Mouse (Mus musculus): Measurements from ENCODE around the gene Gnao1.

Gene Gnao1

DNA sequence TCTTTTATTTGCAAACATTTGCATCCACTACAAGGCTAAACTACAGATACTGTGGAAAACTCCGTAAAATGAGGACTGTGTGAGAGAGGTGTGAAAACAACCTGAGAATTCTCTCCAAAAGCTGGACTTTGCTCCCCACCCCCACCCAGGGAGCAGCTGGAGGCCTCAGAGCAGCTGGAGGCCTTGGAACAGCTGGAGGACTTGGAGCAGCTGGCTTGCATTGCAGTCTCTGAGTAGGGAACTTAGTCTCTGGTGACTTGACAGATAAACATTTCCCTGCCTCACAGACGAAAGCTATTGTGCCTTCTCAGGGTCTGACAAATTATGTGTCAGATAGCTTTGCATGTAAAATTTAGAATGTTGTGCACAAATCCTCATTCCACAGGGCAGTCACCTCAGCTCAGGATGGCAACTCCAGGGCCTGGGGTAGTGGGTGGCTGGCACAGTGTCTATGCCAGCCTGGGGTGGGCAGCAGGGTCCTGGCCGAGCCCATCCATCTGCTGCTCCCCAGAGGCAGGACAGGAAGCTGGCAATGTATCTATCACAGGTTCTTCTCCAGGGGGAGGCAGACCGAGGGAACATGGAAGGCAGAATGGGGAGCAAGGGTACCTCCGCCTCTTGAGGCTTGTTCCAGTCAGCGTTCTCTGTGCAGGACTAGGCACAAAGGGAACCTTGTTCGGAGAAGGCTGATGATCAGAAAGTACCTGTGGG, 87.2 kb downstream of the Gnao1 start:
- no peak for DNase-seq (ENCODE audit: low spot score)

DNA sequence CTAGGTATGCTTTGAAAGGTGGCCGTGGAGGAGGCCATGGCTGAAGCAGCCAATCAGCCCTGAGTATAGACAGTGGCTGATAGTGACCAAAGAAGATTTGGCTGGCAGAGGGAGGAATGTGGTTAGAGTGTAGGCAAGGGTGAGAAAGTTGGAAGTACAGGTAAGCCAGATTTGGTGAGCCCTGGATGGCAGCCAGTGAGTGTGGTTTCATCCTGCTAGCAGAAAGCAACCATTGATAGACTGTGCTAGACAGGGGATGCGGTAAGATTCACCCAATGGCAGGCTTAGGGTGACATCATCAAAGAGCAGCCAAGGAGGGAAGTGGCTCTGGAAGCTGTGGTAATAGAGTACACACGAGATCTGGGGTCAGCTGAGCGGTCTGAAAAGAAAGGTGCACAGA, 88.8 kb downstream of the Gnao1 start:
- no peak for DNase-seq (ENCODE audit: low spot score)

DNA sequence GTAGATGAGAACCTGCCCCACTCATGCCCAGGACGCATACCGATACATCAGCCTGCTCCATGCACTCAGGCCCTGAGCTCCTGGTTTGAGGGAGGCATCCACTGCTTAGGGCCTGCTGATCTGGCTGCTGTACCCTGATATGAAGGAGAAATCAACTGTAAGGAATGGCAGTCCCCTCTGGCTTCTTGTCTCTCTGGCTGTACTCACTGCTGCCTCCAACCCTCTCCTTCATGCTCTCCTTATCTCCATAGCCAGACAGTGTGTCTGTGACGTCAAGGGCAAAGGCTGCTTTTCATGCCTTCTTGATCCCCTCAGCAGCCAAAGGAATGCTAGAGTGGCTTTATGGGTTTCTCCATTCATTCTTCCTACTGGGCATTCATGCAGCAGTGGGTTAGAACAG, 92.3 kb downstream of the Gnao1 start:
- no peak for DNase-seq (ENCODE audit: low spot score)

DNA sequence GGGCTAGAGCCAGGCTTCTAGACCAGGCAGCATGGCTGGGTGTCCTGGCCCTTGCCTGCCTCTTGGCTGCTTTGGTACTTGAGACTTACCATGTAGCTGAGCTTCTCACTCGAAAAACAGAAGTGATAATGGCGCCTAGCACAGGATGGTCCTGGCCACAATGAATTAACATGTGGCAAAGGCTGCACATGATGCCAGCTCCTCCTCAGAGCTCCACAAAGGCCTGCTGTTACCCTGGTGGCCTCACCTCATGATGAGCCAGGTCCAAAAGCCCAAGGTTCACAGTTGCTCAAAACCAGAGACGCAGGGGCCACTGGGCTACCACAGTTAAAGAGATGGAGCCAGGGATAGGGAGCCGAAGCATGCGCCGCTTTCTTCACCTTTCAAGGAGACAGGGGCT, 97.2 kb downstream of the Gnao1 start:
- no peak for DNase-seq (ENCODE audit: low spot score)

DNA sequence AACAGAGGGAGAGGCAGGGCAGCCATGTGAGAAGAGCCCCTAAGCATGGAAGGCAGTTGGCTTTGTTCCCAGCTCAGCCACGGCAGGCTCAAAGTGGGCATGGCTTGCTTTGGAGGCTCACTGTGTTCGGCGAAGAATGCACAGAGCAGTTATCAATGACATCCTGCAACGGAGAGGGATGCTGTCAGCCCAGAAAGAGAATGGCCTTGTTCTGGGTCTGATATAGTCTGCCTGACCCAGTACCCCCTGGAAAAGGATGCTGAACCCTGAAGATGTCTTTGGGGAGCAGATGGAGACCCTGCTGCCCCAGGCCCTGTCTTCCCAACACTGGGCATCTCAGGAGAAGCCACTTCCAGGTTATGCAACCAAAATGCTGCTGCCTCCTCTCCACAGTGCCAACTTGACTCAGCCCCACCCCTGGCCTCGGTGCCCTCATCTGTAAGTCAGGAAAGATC, 98.2 kb downstream of the Gnao1 start:
- DNase-seq (ENCODE audit: low spot score): no peak

DNA sequence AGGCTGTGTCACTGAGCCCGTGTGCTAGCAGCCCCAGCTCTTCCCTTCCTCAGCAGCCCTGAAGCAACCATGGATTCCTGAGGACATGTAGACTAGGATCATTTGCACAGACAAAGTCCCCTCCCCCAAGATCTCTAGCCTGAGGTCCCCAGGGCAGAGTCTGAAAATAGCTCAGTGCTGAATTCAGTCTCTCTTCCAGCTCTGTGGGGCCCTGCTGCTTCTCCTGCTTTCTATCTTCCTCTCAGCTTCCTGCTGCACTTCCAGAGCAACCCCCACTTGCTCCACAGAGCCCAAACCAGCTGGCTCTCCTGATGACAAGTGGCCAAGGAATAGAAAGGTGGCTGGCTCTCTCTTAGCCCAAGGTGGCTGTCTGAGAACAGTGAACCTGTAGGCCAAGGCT, 98.8 kb downstream of the Gnao1 start:
- no peak for DNase-seq (ENCODE audit: low spot score)

DNA sequence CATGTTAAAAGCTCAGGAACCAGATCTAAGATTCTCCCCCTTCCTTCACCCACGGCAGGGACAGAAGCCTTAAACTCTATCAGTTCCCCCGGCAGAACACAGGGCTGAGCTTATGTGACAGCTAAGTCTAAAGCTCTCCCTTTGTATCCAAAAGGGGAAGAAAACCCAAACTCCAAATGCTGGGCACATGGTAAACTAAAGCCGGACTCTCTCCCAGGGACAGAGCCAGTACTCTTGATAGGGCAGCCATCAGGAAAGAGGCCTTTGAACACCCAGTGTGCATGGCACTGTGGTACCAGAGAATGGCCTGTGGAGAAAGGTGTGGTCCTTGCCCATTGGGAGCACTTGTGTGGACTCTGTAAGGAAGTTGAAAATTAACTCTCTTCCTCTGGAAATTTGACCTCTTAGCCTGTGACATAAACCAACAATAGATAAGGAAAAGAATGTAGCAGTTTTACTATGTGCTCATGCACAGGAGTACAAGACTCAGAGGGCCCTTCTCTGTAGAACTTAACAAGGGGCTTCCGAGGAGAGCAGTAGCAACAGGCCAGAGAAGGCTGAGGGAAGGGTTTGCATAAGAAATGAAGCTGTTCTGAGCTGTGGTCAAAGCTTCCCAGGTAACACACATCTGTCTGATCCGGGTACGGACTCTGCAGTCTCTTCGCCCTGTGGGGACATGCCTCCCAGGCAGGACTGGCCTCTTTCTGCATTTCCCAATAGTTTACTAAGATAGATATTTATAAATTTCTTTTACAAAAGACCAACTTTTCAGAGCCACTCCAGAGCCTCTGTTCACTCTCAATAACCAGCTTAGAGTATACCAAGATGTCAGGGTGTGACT, 102.2 kb downstream of the Gnao1 start:
- no peak for DNase-seq (ENCODE audit: low spot score)

DNA sequence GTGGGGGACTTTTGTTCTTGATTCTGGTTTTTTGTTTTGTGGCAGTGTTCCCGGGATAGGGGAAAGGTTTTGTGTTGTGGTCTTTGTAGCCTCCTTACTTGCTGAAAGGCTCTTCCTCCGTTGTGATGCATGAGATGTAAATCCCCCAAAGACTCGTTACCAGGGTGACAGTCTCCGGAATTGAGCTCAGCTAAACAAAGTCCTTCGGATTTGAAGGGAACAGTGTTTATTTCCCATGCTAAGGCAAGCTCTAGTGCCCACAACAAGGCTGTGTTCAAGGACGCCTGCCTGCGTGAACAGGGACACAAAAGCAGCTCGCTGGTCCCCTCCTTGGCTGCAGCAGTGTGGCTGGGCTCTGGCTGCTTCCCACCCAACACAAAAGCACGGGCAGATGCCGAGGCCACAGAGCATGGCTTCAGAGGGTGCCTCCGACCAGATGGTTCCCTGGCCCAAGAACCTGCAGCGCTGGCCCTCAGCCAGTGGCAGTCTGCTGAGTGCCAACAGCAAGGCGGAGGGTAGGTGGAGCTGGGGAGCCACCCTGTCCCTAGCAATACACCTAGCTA, 108.2 kb downstream of the Gnao1 start:
- no peak for DNase-seq (ENCODE audit: low spot score)

DNA sequence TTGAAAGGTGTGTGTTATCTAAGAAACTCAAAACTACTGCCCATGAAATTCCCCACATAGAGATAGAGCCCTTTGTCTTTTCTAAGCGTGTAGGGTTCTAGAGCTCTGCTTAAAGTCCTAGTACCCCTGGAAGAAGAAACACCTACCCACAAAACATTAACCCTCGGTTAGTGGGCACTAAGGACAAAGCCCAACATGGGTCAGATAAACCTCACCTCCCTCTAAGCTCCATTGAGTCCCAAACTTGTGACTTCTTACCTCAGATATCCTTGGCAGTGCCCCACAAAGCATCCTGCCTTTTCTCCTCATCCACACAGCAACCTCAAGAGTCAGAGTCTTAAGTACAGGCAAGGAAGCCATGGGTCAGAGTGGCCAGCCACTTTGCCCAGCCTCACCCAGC, 108.8 kb downstream of the Gnao1 start:
- no peak for DNase-seq (ENCODE audit: low spot score)

DNA sequence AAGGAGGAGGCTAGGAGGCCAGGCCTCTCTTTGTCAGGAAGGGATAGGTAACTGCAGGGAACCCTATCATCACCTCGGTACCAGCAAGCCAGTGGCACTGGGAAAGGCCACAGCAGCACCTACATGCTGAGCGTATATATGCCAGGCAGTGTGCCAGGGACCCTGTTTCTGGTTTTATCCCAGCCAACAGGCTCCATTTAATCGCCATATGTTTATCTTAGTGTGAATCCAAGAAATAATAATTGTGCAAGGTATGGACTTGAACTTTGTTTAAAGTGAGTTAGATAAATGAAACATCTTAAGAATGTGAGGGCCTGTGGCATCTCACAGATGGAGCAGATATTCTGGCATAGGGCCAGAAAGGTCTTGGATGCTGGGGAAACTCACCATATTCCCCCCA, 109.7 kb downstream of the Gnao1 start:
- DNase-seq (ENCODE audit: low spot score): no peak

DNA sequence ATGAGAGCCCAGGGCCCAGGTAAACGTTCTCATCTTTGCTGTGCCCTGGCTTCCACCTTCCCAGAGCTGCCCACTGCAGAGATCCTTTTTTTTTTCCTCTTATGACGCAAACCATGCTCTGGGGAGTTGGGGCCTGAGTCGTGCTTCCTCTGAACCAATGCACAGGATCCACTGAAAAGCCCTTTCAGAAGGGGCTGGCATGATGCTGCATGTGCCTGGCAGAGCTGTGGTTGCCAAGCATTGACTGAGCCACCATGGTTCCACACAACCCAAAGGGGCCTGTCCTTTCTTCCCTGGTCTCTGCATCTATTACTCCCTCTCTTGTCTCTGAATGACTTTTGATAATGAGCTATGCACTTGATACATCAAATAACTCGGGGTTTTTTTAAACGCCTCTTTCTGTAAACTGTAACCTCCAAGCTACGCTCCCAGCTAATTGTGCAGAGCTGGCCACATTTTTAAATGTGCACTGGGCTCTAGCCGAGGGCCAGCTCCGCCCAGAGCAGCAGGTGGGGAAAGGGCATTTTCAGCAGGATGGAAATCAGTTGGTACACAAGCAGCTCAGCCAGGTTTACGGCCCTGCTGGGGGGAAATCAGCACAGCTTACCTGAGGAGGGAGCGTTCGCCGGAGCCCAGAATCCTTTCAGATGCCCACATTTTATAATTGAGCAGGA, 110.3 kb downstream of the Gnao1 start:
- no peak for DNase-seq (ENCODE audit: low spot score)

DNA sequence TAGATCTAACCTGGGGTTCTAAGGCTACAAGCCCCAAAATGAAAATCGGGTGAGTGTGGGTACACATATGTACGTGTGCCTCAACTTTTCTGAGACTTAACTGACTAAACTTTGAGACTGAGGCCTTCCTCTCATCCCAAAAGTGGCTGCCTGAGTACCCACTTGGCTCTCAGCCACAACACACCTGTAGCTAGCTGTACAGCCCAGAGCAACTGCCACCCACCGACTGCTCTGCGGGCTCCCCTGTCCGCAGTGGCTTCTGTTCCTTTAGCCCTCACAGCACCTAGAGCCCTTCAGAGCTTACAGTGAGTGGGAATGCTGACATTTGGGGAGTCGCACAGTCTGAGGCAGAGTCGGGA, 110.8 kb downstream of the Gnao1 start:
- no peak for DNase-seq (ENCODE audit: low spot score)

DNA sequence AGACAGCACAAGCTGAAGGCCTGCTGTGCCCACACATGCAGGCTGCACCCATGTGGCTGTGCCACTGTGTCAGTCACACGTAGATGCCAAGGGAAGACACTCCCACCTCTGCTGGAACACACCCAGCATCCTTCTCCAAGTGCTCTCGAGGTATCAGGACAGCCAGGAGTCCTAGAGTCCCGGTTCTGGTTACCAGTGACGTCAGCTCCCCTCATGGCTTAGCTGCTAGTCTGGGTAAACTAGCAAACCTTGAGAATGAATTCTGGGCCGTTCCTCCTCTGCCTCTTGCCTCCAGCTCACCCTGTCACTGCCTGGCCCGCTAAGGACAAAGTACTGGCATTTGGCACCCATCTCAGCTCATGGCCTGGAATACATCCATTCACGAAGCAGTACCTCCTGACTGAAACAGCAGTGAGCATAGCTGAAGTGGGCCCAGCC, 114.2 kb downstream of the Gnao1 start:
- no peak for DNase-seq (ENCODE audit: low spot score)

DNA sequence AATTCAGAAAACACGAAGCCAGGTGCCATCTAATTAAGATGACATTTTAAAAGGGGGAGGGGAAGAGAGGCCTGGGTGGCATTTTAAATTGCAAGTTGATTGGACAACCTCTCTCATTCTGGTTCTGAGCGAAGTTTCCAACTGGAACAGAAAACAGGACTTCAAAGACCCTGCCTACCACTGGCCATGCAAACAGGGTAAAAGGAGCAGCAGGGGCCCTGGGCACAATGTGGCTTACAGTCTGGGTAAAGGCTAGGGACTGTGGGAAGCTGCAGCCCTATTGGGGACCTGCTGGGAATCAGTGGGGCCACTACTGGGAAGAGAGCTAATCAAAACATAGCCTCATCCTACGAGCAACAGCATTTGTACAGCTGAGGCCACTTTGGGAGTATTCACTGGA, 115.7 kb downstream of the Gnao1 start:
- DNase-seq (ENCODE audit: low spot score): no peak

DNA sequence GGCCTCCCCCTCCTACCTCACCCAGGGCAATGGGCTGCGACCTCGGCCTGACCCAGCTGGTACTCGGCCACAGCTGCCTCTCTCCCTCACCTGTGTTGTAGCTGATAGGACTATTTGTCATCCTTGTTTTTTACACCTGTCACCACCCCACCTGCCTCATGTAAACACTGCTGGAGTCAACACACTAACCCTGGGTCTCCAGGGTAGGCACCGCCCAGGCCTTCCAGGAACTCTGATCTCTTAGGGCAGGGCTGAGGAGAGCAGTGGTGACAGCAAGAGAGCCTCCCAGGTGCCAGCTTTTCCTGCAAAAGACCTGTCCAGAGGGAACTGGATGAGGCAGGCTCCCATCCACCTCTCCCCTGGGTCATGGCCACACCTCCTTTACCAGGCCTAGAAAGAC, 119.5 kb downstream of the Gnao1 start:
- no peak for DNase-seq (ENCODE audit: low spot score)

DNA sequence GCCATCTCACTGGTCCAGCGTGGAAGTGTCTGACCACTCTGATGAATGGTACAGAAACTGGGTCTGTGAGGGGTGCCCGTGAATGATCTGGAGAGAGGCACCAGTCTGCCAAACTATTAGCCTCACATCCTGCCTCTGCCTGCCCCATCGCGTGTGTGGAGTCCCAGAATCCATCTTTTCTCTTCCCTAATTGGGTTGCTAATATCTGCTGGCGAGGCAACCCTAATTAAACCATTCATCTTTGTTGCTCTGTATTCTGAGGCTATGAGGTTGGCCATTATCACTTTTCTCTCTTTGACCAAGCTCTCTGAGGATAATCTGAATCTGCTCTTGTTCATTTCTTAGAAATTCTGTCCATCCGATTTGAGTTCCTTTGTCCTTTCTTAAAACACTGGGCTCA, 121.6 kb downstream of the Gnao1 start:
- no peak for DNase-seq (ENCODE audit: low spot score)

DNA sequence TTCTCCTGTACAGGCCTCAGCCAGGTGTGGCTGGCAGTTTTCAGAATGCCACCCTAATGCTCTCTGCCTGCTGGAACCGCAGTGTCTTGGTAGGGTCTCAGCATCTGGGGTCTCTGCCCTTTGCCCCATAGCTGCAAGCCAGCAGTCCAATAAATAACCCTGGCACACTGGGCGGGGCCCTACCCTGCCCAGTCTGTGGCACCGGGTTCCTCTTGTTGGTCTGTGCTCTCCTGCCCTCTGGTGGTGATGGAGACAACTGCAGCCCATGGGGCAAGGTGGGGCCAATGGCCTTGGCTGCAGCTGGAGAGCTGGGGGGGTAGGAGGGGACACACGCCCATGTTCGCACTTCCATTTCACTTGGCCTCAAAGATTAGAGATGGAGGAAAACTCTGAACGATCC, 123.1 kb downstream of the Gnao1 start:
- DNase-seq (ENCODE audit: low spot score): peak; percentile 81

DNA sequence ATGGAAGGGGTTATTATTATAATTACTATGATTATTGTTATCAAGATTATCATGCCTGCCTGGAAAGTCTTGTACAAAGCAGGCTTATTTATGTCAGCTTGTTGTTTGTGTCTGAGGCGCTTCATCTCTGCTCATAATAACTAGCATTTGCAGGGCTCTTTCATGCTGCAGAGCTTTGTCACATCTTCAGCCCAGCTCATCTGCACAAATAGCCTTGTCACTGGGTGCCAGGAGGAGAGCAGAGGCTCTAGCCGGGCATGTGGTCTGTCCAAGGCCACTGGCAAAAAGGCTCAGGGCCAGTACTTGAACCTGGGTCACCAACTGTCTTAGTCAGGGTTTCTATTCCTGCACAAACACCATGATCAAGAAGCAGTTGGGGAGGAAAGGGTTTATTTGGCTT, 123.5 kb downstream of the Gnao1 start:
- DNase-seq (ENCODE audit: low spot score): no peak

DNA sequence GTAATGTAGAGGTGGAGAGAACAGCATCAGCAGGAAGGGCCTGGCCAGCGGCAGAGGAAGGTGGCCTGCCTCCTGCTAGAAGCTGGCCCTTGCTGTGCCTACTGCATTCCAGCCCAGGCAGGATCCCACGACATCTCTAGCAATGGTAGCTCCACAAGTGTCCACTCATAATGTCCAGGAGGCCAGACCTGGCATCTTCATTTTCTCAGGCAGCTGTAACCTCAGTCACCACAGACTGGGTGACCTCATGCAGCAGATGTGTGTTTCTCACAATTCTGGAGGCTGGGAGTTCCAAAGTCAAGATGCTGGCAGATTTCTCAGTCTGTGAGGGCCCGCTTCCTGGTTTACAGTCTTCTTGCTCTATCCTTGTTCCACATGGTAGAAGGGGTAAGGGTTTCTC, 128.4 kb downstream of the Gnao1 start:
- DNase-seq (ENCODE audit: low spot score): no peak

DNA sequence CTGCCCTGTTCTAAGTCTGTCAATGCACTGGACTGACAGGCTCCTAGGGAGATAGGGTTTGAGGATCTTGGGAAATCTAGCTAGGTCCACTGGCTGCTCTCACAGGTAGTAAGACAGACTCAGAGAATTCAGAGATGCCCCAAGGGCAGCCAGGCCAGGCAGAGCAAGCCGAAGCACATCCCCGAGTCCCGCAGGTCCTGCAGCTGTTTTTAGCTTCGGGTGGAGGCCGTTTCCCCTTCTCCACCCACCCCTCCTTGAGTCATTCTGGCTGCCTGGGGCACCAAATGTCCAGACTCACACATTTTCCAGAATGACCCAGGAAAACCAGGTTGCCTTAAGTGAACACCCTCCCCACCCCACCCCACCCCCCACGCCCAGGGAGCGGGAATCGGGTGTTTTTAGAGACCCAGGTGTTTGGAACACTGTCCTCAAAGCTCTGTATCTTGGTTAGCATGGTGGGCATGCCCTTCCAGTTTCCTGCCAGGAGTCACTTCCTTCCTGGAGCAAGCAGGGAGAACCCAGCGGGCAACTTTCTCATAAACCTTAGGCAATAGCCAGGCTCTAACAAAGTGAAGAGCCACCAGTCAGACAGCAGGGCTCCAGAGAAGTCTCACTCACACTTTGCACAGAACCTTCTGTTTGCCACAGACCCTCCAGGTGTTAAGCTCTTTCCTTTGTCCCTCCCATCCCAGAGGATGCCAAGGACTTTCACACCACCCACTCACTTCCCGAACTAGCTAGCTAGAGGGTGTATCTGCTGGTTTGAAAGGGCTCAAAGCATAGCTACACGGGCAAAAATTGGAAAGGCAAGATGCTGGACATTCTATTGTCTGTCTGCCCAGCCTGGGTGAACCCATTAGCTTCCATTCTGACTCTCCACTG, 131.0 kb downstream of the Gnao1 start:
- no peak for DNase-seq (ENCODE audit: low spot score)

DNA sequence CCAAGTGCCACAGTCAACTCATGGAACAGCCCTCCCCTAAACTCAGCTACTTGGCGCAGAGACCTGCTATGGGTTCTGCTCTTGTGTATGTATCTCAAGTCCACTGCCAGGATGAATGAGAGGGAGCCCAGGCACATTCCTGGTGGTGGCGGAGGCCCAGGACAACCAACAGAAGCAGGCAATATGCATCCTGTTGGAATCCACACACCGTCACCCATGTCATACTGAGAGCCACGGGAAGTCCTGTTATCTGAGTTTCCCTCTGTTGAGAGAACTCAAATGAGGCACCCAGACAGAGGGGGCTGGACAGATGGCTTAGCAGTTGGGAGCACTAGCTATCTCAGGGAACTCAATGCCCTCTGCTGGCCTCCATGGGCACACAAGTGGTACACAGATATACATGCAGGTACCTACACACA, 131.9 kb downstream of the Gnao1 start:
- no peak for DNase-seq (ENCODE audit: low spot score)

DNA sequence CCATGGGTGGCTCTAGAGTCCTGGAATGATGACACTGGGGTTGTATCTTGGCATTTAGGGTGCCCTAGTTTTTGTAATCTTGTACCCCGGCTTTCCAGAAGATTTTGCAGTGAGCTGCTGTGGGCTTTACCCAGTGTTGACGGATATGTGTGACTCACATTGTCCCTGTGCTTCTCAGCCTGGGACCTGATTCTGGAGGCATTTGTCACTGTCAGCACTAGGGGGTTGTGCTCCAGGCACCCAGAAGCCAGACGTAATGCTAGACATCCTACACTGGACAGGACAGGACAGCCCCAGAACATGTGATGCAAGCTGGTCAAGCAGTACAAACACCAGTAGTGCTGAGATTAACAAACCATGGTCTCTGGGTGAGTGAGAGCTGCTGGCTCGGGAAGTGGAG, 136.0 kb downstream of the Gnao1 start:
- DNase-seq (ENCODE audit: low spot score): no peak

All from urinary bladder, postnatal 25 days (tissue).